Mouse (Mus musculus) G1E (cell line): ENCODE data around the gene Dram1.

ENCODE experiments used
- CTCF ChIP-seq: IDR thresholded peaks from 2 replicates; pipeline ENCODE4 v1.5.1; 2012; ENCODE audit warnings: low read depth, low read length, inconsistent platforms, mixed read lengths
- GATA1 ChIP-seq: IDR thresholded peaks from 2 replicates; pipeline ENCODE4 v1.6.1; 2012; ENCODE audit warnings: borderline replicate concordance, low read length, inconsistent platforms, mixed read lengths
- GATA2 ChIP-seq: IDR thresholded peaks from 2 replicates; pipeline ENCODE4 v1.6.1; 2012; ENCODE audit warnings: low read depth, low read length, inconsistent platforms, borderline replicate concordance
- POLR2AphosphoS5 ChIP-seq: IDR thresholded peaks from 2 replicates; pipeline ENCODE4 v1.6.1; 2012; ENCODE audit warnings: low read depth, low read length, inconsistent platforms; ENCODE audit not compliant: insufficient replicate concordance
- TAL1 ChIP-seq: conservative IDR thresholded peaks from 2 replicates; pipeline ENCODE4 v1.6.1; 2012; ENCODE audit warnings: low read depth, low read length, inconsistent platforms, mixed read lengths

DNA sequence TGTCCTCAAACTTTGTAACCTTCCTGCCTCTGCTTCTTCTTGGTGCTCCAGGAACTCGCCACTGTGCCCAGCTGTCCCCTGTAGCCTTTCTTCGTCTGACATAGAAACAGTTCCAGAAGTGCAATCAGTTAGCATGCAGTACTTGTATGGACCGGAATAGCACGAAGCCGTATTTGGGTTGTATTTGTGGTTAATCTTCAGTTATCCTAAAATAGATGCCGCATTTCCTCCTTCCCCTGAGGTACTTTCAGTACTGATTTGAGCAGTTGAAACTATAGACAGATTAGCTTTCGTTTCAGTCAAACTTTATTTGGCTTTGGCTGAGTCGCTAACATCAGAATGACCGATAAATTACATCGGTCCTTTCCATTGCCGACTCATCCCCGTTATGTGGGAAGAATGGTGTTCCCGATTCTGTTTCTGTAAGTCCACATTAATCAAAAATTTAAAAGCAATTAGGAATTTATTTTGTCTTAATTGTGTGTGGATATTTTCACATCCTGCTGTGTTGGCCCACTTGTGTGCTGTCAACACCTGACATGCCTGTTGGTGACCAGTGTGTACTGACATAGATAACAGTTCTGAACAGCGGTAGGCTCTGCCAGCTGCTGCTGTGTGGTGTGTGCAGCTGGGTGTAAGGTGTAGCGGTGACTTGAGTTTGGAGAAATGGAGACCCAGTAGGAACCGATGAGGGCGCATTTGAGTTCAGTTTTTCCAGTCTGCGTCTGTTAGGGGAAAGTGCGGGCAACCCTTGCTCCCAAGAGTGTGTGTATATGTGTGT lies 42.0 kb upstream of the Dram1 start:
- TF ChIP-seq GATA1: no peak
- no peak for TF ChIP-seq CTCF
- TF ChIP-seq POLR2AphosphoS5: no peak
- TF ChIP-seq GATA2: no peak
- no peak for TF ChIP-seq TAL1
